Mouse (Mus musculus): Measurements from ENCODE around the gene Morn1.
A peak's percentile ranks its signal among the peaks of the same experiment; 100 is the strongest.

The Morn1 gene

GRCm38 (mm10) chr4:155079666-155080065, 6.7 kb upstream of the Morn1 start:
- no peak for DNase-seq

GRCm38 (mm10) chr4:155083553-155083952, 2.8 kb upstream of the Morn1 start:
- no peak for DNase-seq

- no peak for DNase-seq
Observed at GRCm38 (mm10) chr4:155084351-155084750, 2.0 kb upstream of the Morn1 start.

- peak; percentile 86 for DNase-seq
Observed at GRCm38 (mm10) chr4:155085206-155086107, 920 bp upstream of the Morn1 start.

- DNase-seq, result peak; percentile 91
Observed at GRCm38 (mm10) chr4:155089241-155089640, 2.9 kb downstream of the Morn1 start.

- DNase-seq, result peak; percentile 81
Observed at GRCm38 (mm10) chr4:155090147-155090546, 3.8 kb downstream of the Morn1 start.

- peak; percentile 86 for DNase-seq
Observed at GRCm38 (mm10) chr4:155090688-155091449, 4.5 kb downstream of the Morn1 start.

- peak; percentile 85 for DNase-seq
Observed at GRCm38 (mm10) chr4:155092718-155093430, 6.5 kb downstream of the Morn1 start.

- DNase-seq, result peak; percentile 87
Observed at GRCm38 (mm10) chr4:155093431-155094149, 7.2 kb downstream of the Morn1 start.

- DNase-seq, result peak; percentile 94
Observed at GRCm38 (mm10) chr4:155094565-155094964, 8.2 kb downstream of the Morn1 start.

- DNase-seq, result peak; percentile 98
Observed at GRCm38 (mm10) chr4:155095238-155095900, 9.0 kb downstream of the Morn1 start.

GRCm38 (mm10) chr4:155095967-155096366, 9.6 kb downstream of the Morn1 start:
- DNase-seq, result peak; percentile 90

GRCm38 (mm10) chr4:155097452-155097851, 11.1 kb downstream of the Morn1 start:
- DNase-seq, result peak; percentile 88

- peak; percentile 76 for DNase-seq
Observed at GRCm38 (mm10) chr4:155098572-155098971, 12.2 kb downstream of the Morn1 start.

- DNase-seq, result no peak
Observed at GRCm38 (mm10) chr4:155107886-155108285, 21.5 kb downstream of the Morn1 start.

GRCm38 (mm10) chr4:155109471-155109870, 23.1 kb downstream of the Morn1 start:
- no peak for DNase-seq

- DNase-seq, result no peak
Observed at GRCm38 (mm10) chr4:155113766-155114410, 27.5 kb downstream of the Morn1 start.

GRCm38 (mm10) chr4:155116607-155117006, 30.2 kb downstream of the Morn1 start:
- no peak for DNase-seq

GRCm38 (mm10) chr4:155117396-155117978, 31.1 kb downstream of the Morn1 start:
- DNase-seq, result peak; percentile 92

GRCm38 (mm10) chr4:155118278-155118677, 31.9 kb downstream of the Morn1 start:
- no peak for DNase-seq

- no peak for DNase-seq
Observed at GRCm38 (mm10) chr4:155120038-155120437, 33.7 kb downstream of the Morn1 start.
